Mouse (Mus musculus): ENCODE data around the gene Klhl7. TPM values are rescaled to one million over a fixed set of nuclear protein-coding genes. Genes with fewer than 3 reads are reported as not detected.

The Klhl7 gene
- total RNA-seq (2012; rRNA removed) (19.3 and 19.7 TPM in 2 replicates), polyA plus RNA-seq (2012; ENCODE audit: insufficient read depth in 1 of 2, insufficient read length in 2 of 2, low read depth in 1 of 2, low replicate concordance in 2 of 2, missing spikeins in 1 of 2) (10 to 100 TPM in 1 of 2 experiments, not detected in 1; 13.5 TPM)

- peak; percentile 98 for DNase-seq (ENCODE audit: low read depth, low spot score)
- Histone ChIP-seq H3K9me3 (replicated peaks; ENCODE audit: insufficient read depth, low read length) (no peaks in the 10 kb centered on the region), H3K27ac (ENCODE audit: control insufficient read depth, low read depth, low read length) (peak within 1 kb of the TSS; percentile 75), H3K36me3 (ENCODE audit: control insufficient read depth in 1 of 2, insufficient read depth in 2 of 2, low read length in 2 of 2) (peaks cover 0 to 8% of the 10 kb centered on the region in 2 experiments; a peak in 2 of 4 replicates), H3K9ac (ENCODE audit: control insufficient read depth, low read depth, low read length, poor library complexity, severe bottlenecking) (peak within 1 kb of the TSS; percentile 91), H3K27me3 (ENCODE audit: control insufficient read depth in 1 of 2, insufficient read depth in 2 of 2, low read length in 2 of 2) (peaks cover 0 to 2% of the 10 kb centered on the region in 2 experiments; a peak in 3 of 4 replicates), H3K4me1 (ENCODE audit: control insufficient read depth in 1 of 2, insufficient read depth in 2 of 2, low read length in 2 of 2) (peaks cover 0 to 9% of the 10 kb centered on the region in 2 experiments; a peak in 2 of 4 replicates), H3K4me3 (ENCODE audit: control insufficient read depth in 1 of 2, insufficient read depth in 1 of 2, low read depth in 2 of 2, low read length in 2 of 2) (peak within 1 kb of the TSS; percentile 88 to 90), H3K79me2 (ENCODE audit: control insufficient read depth, insufficient read depth, low read length, poor library complexity) (peaks cover 14% of the 10 kb centered on the region)
- TF ChIP-seq NELFE (IDR thresholded peaks at IDR 0.05; ENCODE audit: low read depth, low read length) (peak; percentile 93), TBP (IDR thresholded peaks at IDR 0.05; ENCODE audit: low read depth, low read length) (peak; percentile 70), ZNF384 (IDR thresholded peaks at IDR 0.05; ENCODE audit: low read depth, low read length) (no peak), EP300 (IDR thresholded peaks at IDR 0.05; ENCODE audit: low read depth in 1 of 2, low read length in 2 of 2) (0 out of 4 replicates have a peak, but pooled peaks of 1 of the 2 experiments have one; percentile 8), MAX (IDR thresholded peaks at IDR 0.05; ENCODE audit: low read length) (no peak; the same call in none of the 2 replicates), HCFC1 (IDR thresholded peaks at IDR 0.05; ENCODE audit: low read depth, low read length) (peak; percentile 88), JUND (IDR thresholded peaks at IDR 0.05; ENCODE audit: low read depth, low read length) (no peak), TAL1 (IDR thresholded peaks at IDR 0.05; ENCODE audit: low read length) (no peak), CHD2 (IDR thresholded peaks at IDR 0.05; ENCODE audit: low read length) (peak; percentile 62), TCF12 (IDR thresholded peaks at IDR 0.05; ENCODE audit: low read depth, low read length) (peak; percentile 68; the same call in 1 of the 2 replicates), NRF1 (IDR thresholded peaks at IDR 0.05; ENCODE audit: insufficient read depth, low read depth, low read length, poor library complexity, severe bottlenecking) (peak; percentile 93), MAFK (IDR thresholded peaks at IDR 0.05; ENCODE audit: borderline replicate concordance, low read depth, low read length) (no peak), ZKSCAN1 (IDR thresholded peaks at IDR 0.05; ENCODE audit: low read depth, low read length) (no peak), GABPA (IDR thresholded peaks at IDR 0.05; ENCODE audit: low read depth, low read length) (no peak), POLR2AphosphoS2 (IDR thresholded peaks at IDR 0.05; ENCODE audit: low read length) (peak; percentile 44; the same call in 1 of the 2 replicates), BHLHE40 (IDR thresholded peaks at IDR 0.05; ENCODE audit: borderline replicate concordance, low read depth, low read length) (no peak), E2F4 (IDR thresholded peaks at IDR 0.05; ENCODE audit: borderline replicate concordance, low read depth, low read length) (no peak), ZC3H11A (IDR thresholded peaks at IDR 0.05; ENCODE audit: low read depth, low read length) (no peak), MEF2A (IDR thresholded peaks at IDR 0.05; ENCODE audit: extremely low read depth, insufficient replicate concordance, low read depth, low read length, poor library complexity, severe bottlenecking) (no peak), RAD21 (IDR thresholded peaks at IDR 0.05; ENCODE audit: low read depth, low read length) (no peak), POLR2A (IDR thresholded peaks at IDR 0.05; ENCODE audit: control insufficient read depth in 1 of 2, insufficient read depth in 1 of 2, low read depth in 1 of 2, low read length in 2 of 2, poor library complexity in 1 of 2) (peak; percentile 81 to 88), SIN3A (IDR thresholded peaks at IDR 0.05; ENCODE audit: low read length) (peak; percentile 99), CHD1 (IDR thresholded peaks at IDR 0.05; ENCODE audit: low read depth, low read length) (no peak), RCOR1 (IDR thresholded peaks at IDR 0.05; ENCODE audit: low read depth, low read length) (no peak), ELF1 (IDR thresholded peaks at IDR 0.05; ENCODE audit: low read depth, low read length) (no peak; the same call in 1 of the 2 replicates), MXI1 (IDR thresholded peaks at IDR 0.05; ENCODE audit: low read depth, low read length) (peak; percentile 95), USF1 (IDR thresholded peaks at IDR 0.05; ENCODE audit: low read depth, low read length) (no peak), KAT2A (conservative IDR thresholded peaks at IDR 0.05; ENCODE audit: low read depth, low read length) (no peak; the same call in 1 of the 2 replicates), MAZ (IDR thresholded peaks at IDR 0.05; ENCODE audit: low read depth, low read length) (peak; percentile 97), MYB (IDR thresholded peaks at IDR 0.05; ENCODE audit: low read depth, low read length) (no peak), ZMIZ1 (IDR thresholded peaks at IDR 0.05; ENCODE audit: low read depth, low read length) (0 out of 2 replicates have a peak, but pooled peaks have one; percentile 52), UBTF (IDR thresholded peaks at IDR 0.05; ENCODE audit: borderline replicate concordance, insufficient read depth, low read depth, low read length) (0 out of 2 replicates have a peak, but pooled peaks have one; percentile 51), USF2 (IDR thresholded peaks at IDR 0.05; ENCODE audit: borderline replicate concordance in 1 of 2, insufficient read depth in 1 of 2, low read depth in 1 of 2, low read length in 2 of 2) (no peak), ETS1 (IDR thresholded peaks at IDR 0.05; ENCODE audit: low read depth, low read length) (no peak), GATA1 (IDR thresholded peaks at IDR 0.05; ENCODE audit: low read depth, low read length) (no peak)
These were observed at the start of gene Klhl7 for GRCm38 (mm10) chr5:24100106-24100809. Klhl7 (plus strand) TSS chr5:24100605.
